Mouse (Mus musculus): ENCODE results near the gene Ppp1r2. TPM values are rescaled to one million over a fixed set of nuclear protein-coding genes. Genes with fewer than 3 reads are reported as not detected.

Gene Ppp1r2
- polyA plus RNA-seq, 1 experiment from 2014 or later: 91.9 TPM

DNA sequence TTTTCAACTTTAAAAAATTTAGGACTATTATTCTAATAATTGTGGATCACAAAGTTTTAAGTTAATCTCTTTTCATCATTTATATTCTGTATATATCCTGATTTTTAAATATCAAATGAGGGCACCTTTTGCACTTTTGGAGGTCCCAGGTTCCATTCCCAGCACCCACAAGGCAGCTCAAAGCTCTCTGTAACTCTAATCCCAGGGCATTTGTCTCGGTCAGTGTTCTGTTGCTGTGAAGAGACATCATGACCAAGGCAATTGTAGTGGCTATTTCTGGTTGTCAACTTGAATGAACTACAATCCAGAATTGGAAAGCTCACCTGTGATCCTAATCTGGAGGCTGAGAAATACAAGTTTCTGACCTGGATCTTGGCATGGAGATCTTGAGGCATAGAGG lies 47.3 kb downstream of the Ppp1r2 start:
- Histone ChIP-seq H3K4me2 (no peak overlapping the region), H3K36me3 (ENCODE audit: poor library complexity, severe bottlenecking) (no peaks in the 10 kb centered on the region), H3K9ac (no peak overlapping the region), H3K27me3 (no peaks in the 10 kb centered on the region), H3K9me3 (replicated peaks) (no peaks in the 10 kb centered on the region), H3K27ac (no peak overlapping the region), H3K4me3 (no peak overlapping the region), H3K4me1 (no peaks in the 10 kb centered on the region)
- 89% methylated on average over 1 of the region's 1 CpGs for WGBS
- no peak for ATAC-seq

DNA sequence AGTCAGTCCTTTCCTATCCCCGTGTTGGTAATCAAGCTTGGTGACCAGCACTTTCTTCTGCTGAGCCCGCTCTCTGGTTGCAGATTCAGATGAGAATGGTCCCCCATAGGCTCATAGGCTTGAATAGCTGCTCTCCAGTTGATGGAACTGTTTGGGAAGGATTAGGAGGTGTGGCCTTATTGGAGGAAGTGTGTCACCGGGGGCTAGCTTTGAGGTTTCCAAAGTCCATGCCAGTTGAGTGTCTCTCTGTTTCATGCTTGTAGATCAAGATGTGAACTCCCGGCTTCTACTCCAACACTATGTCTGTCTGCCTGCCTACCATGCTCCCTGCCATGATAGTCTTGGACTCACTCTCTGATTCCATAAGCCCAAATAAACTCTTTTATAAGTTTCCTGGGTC lies 59.8 kb downstream of the Ppp1r2 start:
- H3K27me3 ChIP-seq: no peaks in the 10 kb centered on the region
- no peak overlapping the region for H3K4me3 ChIP-seq
- H3K27ac ChIP-seq: no peak overlapping the region
- H3K9me3 ChIP-seq (replicated peaks): 0 out of 2 replicates have a peak, but pooled peaks cover 4% of the 10 kb centered on the region
- no peak overlapping the region for H3K4me2 ChIP-seq
- WGBS: 96% methylated on average over 4 of the region's 4 CpGs
- no peaks in the 10 kb centered on the region for H3K36me3 ChIP-seq (ENCODE audit: poor library complexity, severe bottlenecking)
- H3K4me1 ChIP-seq: no peaks in the 10 kb centered on the region
- no peak for ATAC-seq
- H3K9ac ChIP-seq: no peak overlapping the region

DNA sequence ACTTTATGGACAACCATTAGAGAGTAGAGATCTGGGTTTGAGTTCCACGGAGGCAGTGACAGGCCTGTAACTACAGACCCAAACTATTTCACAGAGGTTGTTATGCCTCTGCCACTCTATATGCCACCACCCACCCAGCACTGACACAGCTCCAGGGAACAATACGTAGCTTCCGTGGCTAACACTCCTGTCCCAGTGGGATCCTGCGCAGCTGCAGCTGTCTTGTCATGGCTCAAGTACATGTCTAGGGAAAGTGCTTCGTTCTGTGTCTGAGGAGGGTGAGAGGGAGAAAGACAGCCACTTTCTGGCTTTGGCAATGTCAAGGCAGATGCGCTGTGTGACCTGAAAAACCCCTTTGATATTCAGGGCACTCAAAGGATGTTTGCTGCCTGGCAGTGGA lies 61.6 kb downstream of the Ppp1r2 start:
- Histone ChIP-seq H3K36me3 (ENCODE audit: poor library complexity, severe bottlenecking) (no peaks in the 10 kb centered on the region), H3K27ac (no peak overlapping the region), H3K9me3 (replicated peaks) (0 out of 2 replicates have a peak, but pooled peaks cover 4% of the 10 kb centered on the region), H3K9ac (no peak overlapping the region), H3K4me3 (no peak overlapping the region), H3K27me3 (no peaks in the 10 kb centered on the region), H3K4me1 (no peaks in the 10 kb centered on the region), H3K4me2 (no peak overlapping the region)
- ATAC-seq: no peak
- WGBS: 90% methylated on average over 6 of the region's 6 CpGs

DNA sequence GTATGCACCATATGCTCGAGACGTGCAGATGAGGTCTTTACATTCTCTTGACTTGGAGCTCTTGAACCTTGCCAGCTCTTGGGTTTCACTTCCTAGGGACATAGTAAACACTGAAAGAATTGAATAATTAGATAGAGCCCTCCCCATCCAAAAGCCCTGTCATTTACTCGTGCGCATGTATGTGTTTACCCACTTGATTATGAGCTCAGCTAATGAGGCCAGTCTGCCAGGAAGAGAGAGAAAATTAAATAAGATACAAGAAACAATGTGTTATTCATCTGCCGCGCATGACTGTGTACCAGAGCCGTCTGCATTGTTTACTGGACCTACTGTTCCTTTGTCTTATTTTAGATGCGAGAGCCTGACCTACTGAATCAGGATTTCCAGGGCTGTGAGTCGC lies 63.6 kb downstream of the Ppp1r2 start:
- no peak overlapping the region for H3K9ac ChIP-seq
- H3K36me3 ChIP-seq (ENCODE audit: poor library complexity, severe bottlenecking): no peaks in the 10 kb centered on the region
- no peak overlapping the region for H3K4me2 ChIP-seq
- WGBS: 52% methylated on average over 9 of the region's 9 CpGs
- no peaks in the 10 kb centered on the region for H3K27me3 ChIP-seq
- 0 out of 2 replicates have a peak, but pooled peaks cover 4% of the 10 kb centered on the region for H3K9me3 ChIP-seq (replicated peaks)
- no peak overlapping the region for H3K27ac ChIP-seq
- H3K4me3 ChIP-seq: no peak overlapping the region
- no peaks in the 10 kb centered on the region for H3K4me1 ChIP-seq
- ATAC-seq: no peak

DNA sequence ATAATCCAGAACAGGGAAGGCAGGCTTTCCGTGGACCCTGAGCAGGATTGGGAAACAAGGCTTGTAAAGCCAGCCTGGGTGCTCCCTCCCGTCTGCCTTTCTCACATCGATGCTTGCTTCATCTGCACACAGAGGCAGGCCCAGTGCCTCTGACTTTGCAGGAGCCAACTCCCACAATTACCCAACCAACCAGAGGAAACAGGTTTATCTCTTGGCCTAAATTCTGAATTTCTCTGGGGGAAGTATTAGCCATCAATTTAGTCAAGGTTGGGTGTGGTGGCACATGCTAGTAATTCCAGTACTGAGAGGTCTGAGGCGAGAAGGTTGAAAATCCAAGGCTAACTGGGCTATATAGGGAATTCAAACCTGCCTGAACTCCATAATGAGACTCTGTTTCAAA lies 64.6 kb downstream of the Ppp1r2 start:
- 78% methylated on average over 4 of the region's 4 CpGs for WGBS
- no peaks in the 10 kb centered on the region for H3K4me1 ChIP-seq

DNA sequence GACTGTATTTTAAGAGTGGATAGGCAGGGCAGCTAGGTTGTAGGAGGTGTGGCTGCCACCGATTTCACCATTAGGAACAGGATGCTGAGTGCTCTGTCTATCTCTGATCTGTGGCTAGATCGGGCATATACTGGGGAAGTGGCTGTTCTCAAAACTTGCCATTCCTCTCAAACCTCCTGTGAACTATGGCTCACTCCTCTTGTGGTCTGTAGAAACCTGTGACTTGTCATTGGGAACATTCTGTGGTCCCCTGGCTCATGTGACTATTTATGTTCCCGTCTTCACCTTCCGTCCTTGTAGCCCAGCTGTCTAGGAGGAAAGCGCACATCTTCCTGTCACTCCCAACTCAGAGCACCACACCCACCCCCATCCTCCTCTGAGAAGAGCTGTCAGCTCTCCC lies 65.2 kb downstream of the Ppp1r2 start:
- Histone ChIP-seq H3K4me2 (no peak overlapping the region), H3K4me3 (no peak overlapping the region), H3K9me3 (replicated peaks) (no peaks in the 10 kb centered on the region), H3K4me1 (no peaks in the 10 kb centered on the region), H3K36me3 (ENCODE audit: poor library complexity, severe bottlenecking) (no peaks in the 10 kb centered on the region), H3K27ac (no peak overlapping the region), H3K9ac (no peak overlapping the region), H3K27me3 (no peaks in the 10 kb centered on the region)
- ATAC-seq: no peak
- 85% methylated on average over 5 of the region's 5 CpGs for WGBS

More for the DNA sequence above, 64.6 kb downstream of the Ppp1r2 start:
- Histone ChIP-seq H3K9ac (no peak overlapping the region), H3K4me2 (no peak overlapping the region), H3K9me3 (replicated peaks) (0 out of 2 replicates have a peak, but pooled peaks cover 3% of the 10 kb centered on the region), H3K4me3 (no peak overlapping the region), H3K27me3 (no peaks in the 10 kb centered on the region), H3K36me3 (ENCODE audit: poor library complexity, severe bottlenecking) (no peaks in the 10 kb centered on the region), H3K27ac (no peak overlapping the region)
- ATAC-seq: no peak

DNA sequence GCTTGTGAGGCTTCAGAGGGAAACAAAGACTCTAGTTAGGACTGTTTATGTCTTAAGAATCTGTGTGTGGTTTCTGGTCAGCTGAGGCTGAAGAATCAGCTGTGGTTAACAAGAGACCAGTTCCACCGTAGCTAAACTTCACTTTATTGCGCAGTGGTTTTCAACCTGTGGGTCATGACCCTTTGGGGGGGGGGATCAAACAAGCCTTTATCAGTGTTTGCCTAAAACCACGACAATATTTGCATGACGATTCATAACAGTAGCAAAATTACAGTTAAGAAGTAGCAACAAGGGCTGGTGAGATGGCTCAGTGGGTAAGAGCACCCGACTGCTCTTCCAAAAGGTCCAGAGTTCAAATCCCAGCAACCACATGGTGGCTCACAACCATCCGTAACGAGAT lies 69.4 kb downstream of the Ppp1r2 start:
- no peak for ATAC-seq
- H3K9me3 ChIP-seq (replicated peaks): no peaks in the 10 kb centered on the region
- no peaks in the 10 kb centered on the region for H3K36me3 ChIP-seq (ENCODE audit: poor library complexity, severe bottlenecking)
- no peaks in the 10 kb centered on the region for H3K27me3 ChIP-seq
- peaks cover 4% of the 10 kb centered on the region; the same call in 1 of the 2 replicates for H3K4me1 ChIP-seq
- no peak overlapping the region for H3K9ac ChIP-seq
- WGBS: 88% methylated on average over 7 of the region's 7 CpGs
- H3K4me3 ChIP-seq: no peak overlapping the region
- no peak overlapping the region for H3K4me2 ChIP-seq
- no peak overlapping the region for H3K27ac ChIP-seq

DNA sequence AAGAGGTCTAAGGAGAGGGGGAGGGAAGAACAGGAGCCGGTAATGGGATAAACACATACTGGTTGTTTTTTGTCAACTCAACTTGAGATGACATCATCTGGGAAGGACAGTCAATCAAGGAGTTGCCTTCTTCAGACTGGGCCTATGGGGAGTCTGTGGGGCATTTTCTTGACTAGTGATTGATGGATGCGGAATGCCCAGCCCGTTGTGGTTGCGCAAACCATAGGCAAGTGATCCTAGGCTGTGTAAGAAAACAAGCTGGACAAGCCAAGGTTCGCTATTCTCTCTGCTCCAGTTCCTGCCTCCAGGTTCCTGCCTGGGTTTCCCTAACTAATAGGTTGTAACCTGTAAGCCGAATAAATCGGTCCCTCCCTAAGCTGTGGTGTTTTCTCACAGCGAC lies 69.9 kb downstream of the Ppp1r2 start:
- H3K36me3 ChIP-seq (ENCODE audit: poor library complexity, severe bottlenecking): no peaks in the 10 kb centered on the region
- WGBS: 95% methylated on average over 8 of the region's 8 CpGs
- no peak overlapping the region for H3K27ac ChIP-seq
- no peaks in the 10 kb centered on the region for H3K9me3 ChIP-seq (replicated peaks)
- no peak for ATAC-seq
- H3K27me3 ChIP-seq: no peaks in the 10 kb centered on the region
- H3K4me1 ChIP-seq: peaks cover 4% of the 10 kb centered on the region; the same call in 1 of the 2 replicates
- H3K9ac ChIP-seq: no peak overlapping the region
- no peak overlapping the region for H3K4me2 ChIP-seq
- no peak overlapping the region for H3K4me3 ChIP-seq

DNA sequence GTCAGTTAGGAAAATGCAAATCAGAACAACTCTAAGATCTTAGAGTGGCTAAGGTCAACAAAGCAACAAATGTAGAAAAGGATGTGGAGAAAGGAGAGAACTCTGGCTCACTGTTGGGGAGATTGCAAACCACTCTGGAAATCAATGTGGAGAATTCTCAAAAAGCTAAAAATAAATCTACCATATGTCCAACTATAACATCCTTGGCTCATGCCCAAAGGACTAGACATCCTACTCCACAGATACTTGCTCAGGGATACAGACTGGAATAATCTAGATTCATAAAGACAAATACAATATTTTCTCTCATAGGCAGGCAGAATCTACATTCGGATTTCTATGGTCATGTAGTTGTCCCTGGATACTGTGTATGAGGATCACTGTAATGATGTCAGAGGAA lies 70.9 kb downstream of the Ppp1r2 start:
- no peak overlapping the region for H3K4me3 ChIP-seq
- 67% methylated on average over 1 of the region's 1 CpGs for WGBS
- no peak overlapping the region for H3K9ac ChIP-seq
- H3K4me1 ChIP-seq: peaks cover 12% of the 10 kb centered on the region
- H3K4me2 ChIP-seq: no peak overlapping the region
- H3K27me3 ChIP-seq: no peaks in the 10 kb centered on the region
- H3K27ac ChIP-seq: no peak overlapping the region
- no peaks in the 10 kb centered on the region for H3K36me3 ChIP-seq (ENCODE audit: poor library complexity, severe bottlenecking)
- no peak for ATAC-seq
- no peaks in the 10 kb centered on the region for H3K9me3 ChIP-seq (replicated peaks)

DNA sequence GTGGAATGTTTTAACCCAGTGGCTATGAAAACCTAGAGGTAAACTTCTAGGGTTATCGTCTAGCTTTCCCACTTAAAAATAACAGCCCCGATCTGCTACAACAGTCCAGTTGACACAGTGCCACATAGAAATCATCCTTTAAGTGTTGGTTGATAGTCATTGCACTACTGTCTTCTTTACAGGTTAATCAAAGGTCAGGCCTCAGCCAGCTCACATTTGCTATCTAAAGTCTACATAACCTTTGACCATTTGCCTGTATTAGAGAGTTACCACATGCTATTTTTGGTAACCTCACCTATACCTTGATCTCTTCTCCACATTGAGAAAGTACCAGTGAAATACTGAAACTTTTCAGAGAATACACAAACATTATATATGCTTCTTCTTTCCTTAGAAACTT lies 73.4 kb downstream of the Ppp1r2 start:
- H3K27me3 ChIP-seq: no peaks in the 10 kb centered on the region
- no peak overlapping the region for H3K27ac ChIP-seq
- H3K9ac ChIP-seq: no peak overlapping the region
- peaks cover 22% of the 10 kb centered on the region for H3K4me1 ChIP-seq
- H3K4me2 ChIP-seq: peak overlapping the region; percentile 83
- ATAC-seq: no peak
- no peaks in the 10 kb centered on the region for H3K36me3 ChIP-seq (ENCODE audit: poor library complexity, severe bottlenecking)
- H3K9me3 ChIP-seq (replicated peaks): no peaks in the 10 kb centered on the region
- no peak overlapping the region for H3K4me3 ChIP-seq
- WGBS: 84% methylated on average over 2 of the region's 2 CpGs

Small RNA genes within 50 kb of the gene (microRNA-seq; reads per million reads assigned to microRNA genes)
- gene Gm27415: not detected

Other genes starting within 250 kb of the Ppp1r2 start
- gene Xxylt1, start 193.8 kb downstream of the Ppp1r2 start, polyA plus RNA-seq (2015; fragmentation: Nextera tagmentation; extraction: Ambion mirVana): 7.3 and 7.5 TPM in 2 replicates
- gene Acap2, start 74.0 kb downstream of the Ppp1r2 start, polyA plus RNA-seq (2015; fragmentation: Nextera tagmentation; extraction: Ambion mirVana): 13.9 and 14.9 TPM in 2 replicates
- gene Apod, start 39.5 kb upstream of the Ppp1r2 start, polyA plus RNA-seq (2015; fragmentation: Nextera tagmentation; extraction: Ambion mirVana): 28.0 and 32.5 TPM in 2 replicates
- 71.3 and 88.7 TPM in 2 replicates for gene Bdh1, start 147.0 kb upstream of the Ppp1r2 start, polyA plus RNA-seq (2015; fragmentation: Nextera tagmentation; extraction: Ambion mirVana)